Mouse (Mus musculus): Measurements from ENCODE around the gene Kit. TPM values are rescaled to one million over a fixed set of nuclear protein-coding genes. Genes with fewer than 3 reads are reported as not detected.

Kit gene
- polyA plus RNA-seq, 1 experiment = 0.37 TPM

GRCm38 (mm10) chr5:75606898-75607297 lies 32.2 kb downstream of the Kit start:
- no peak overlapping the region for H3K4me3 ChIP-seq (ENCODE audit: insufficient read depth, low read length)
- no peaks in the 10 kb centered on the region for H3K4me1 ChIP-seq (ENCODE audit: control insufficient read depth, insufficient read depth, low read length)
- no peak overlapping the region for H3K27ac ChIP-seq (ENCODE audit: insufficient read depth, low read length)
- no peak for TF ChIP-seq POLR2A (IDR thresholded peaks at IDR 0.05; ENCODE audit: low read depth, low read length)
- TF ChIP-seq CTCF (IDR thresholded peaks at IDR 0.05; ENCODE audit: borderline replicate concordance, insufficient read depth, low read length) = no peak

GRCm38 (mm10) chr5:75607971-75608370 lies 33.3 kb downstream of the Kit start:
- H3K4me3 ChIP-seq (ENCODE audit: insufficient read depth, low read length) = no peak overlapping the region
- no peak for TF ChIP-seq CTCF (IDR thresholded peaks at IDR 0.05; ENCODE audit: borderline replicate concordance, insufficient read depth, low read length)
- TF ChIP-seq POLR2A (IDR thresholded peaks at IDR 0.05; ENCODE audit: low read depth, low read length) = no peak
- no peaks in the 10 kb centered on the region for H3K4me1 ChIP-seq (ENCODE audit: control insufficient read depth, insufficient read depth, low read length)
- no peak overlapping the region for H3K27ac ChIP-seq (ENCODE audit: insufficient read depth, low read length)

GRCm38 (mm10) chr5:75612380-75612779 lies 37.7 kb downstream of the Kit start:
- Histone ChIP-seq H3K4me3 (ENCODE audit: insufficient read depth, low read length) (no peak overlapping the region), H3K4me1 (ENCODE audit: control insufficient read depth, insufficient read depth, low read length) (no peaks in the 10 kb centered on the region), H3K27ac (ENCODE audit: insufficient read depth, low read length) (no peak overlapping the region)
- TF ChIP-seq CTCF (IDR thresholded peaks at IDR 0.05; ENCODE audit: borderline replicate concordance, insufficient read depth, low read length) (no peak), POLR2A (IDR thresholded peaks at IDR 0.05; ENCODE audit: low read depth, low read length) (no peak)

GRCm38 (mm10) chr5:75612926-75613325 lies 38.2 kb downstream of the Kit start:
- no peaks in the 10 kb centered on the region for H3K4me1 ChIP-seq (ENCODE audit: control insufficient read depth, insufficient read depth, low read length)
- no peak overlapping the region for H3K4me3 ChIP-seq (ENCODE audit: insufficient read depth, low read length)
- H3K27ac ChIP-seq (ENCODE audit: insufficient read depth, low read length) = no peak overlapping the region
- TF ChIP-seq POLR2A (IDR thresholded peaks at IDR 0.05; ENCODE audit: low read depth, low read length) (no peak), CTCF (IDR thresholded peaks at IDR 0.05; ENCODE audit: borderline replicate concordance, insufficient read depth, low read length) (no peak)

- no peak for TF ChIP-seq CTCF (IDR thresholded peaks at IDR 0.05; ENCODE audit: borderline replicate concordance, insufficient read depth, low read length)
- TF ChIP-seq POLR2A (IDR thresholded peaks at IDR 0.05; ENCODE audit: low read depth, low read length) = no peak
- no peak overlapping the region for H3K27ac ChIP-seq (ENCODE audit: insufficient read depth, low read length)
- H3K4me1 ChIP-seq (ENCODE audit: control insufficient read depth, insufficient read depth, low read length) = no peaks in the 10 kb centered on the region
These were observed 40.4 kb downstream of the Kit start for GRCm38 (mm10) chr5:75615000-75615571.

GRCm38 (mm10) chr5:75615624-75616023 lies 40.9 kb downstream of the Kit start:
- no peaks in the 10 kb centered on the region for H3K4me1 ChIP-seq (ENCODE audit: control insufficient read depth, insufficient read depth, low read length)
- H3K27ac ChIP-seq (ENCODE audit: insufficient read depth, low read length) = no peak overlapping the region
- no peak overlapping the region for H3K4me3 ChIP-seq (ENCODE audit: insufficient read depth, low read length)
- TF ChIP-seq CTCF (IDR thresholded peaks at IDR 0.05; ENCODE audit: borderline replicate concordance, insufficient read depth, low read length) (no peak), POLR2A (IDR thresholded peaks at IDR 0.05; ENCODE audit: low read depth, low read length) (no peak)

More at GRCm38 (mm10) chr5:75615000-75615571, 40.4 kb downstream of the Kit start:
- H3K4me3 ChIP-seq (ENCODE audit: insufficient read depth, low read length) = no peak overlapping the region

GRCm38 (mm10) chr5:75622401-75622800 lies 47.7 kb downstream of the Kit start:
- Histone ChIP-seq H3K27ac (ENCODE audit: insufficient read depth, low read length) (no peak overlapping the region), H3K4me1 (ENCODE audit: control insufficient read depth, insufficient read depth, low read length) (no peaks in the 10 kb centered on the region), H3K4me3 (ENCODE audit: insufficient read depth, low read length) (no peak overlapping the region)
- no peak for TF ChIP-seq POLR2A (IDR thresholded peaks at IDR 0.05; ENCODE audit: low read depth, low read length)

GRCm38 (mm10) chr5:75623007-75623406 lies 48.3 kb downstream of the Kit start:
- Histone ChIP-seq H3K27ac (ENCODE audit: insufficient read depth, low read length) (no peak overlapping the region), H3K4me3 (ENCODE audit: insufficient read depth, low read length) (no peak overlapping the region), H3K4me1 (ENCODE audit: control insufficient read depth, insufficient read depth, low read length) (no peaks in the 10 kb centered on the region)
- TF ChIP-seq CTCF (IDR thresholded peaks at IDR 0.05; ENCODE audit: borderline replicate concordance, insufficient read depth, low read length) = no peak
- TF ChIP-seq POLR2A (IDR thresholded peaks at IDR 0.05; ENCODE audit: low read depth, low read length) = no peak

GRCm38 (mm10) chr5:75623520-75623919 lies 48.8 kb downstream of the Kit start:
- Histone ChIP-seq H3K4me1 (ENCODE audit: control insufficient read depth, insufficient read depth, low read length) (no peaks in the 10 kb centered on the region), H3K27ac (ENCODE audit: insufficient read depth, low read length) (no peak overlapping the region), H3K4me3 (ENCODE audit: insufficient read depth, low read length) (no peak overlapping the region)
- TF ChIP-seq POLR2A (IDR thresholded peaks at IDR 0.05; ENCODE audit: low read depth, low read length) = no peak
- TF ChIP-seq CTCF (IDR thresholded peaks at IDR 0.05; ENCODE audit: borderline replicate concordance, insufficient read depth, low read length) = no peak

- TF ChIP-seq CTCF (IDR thresholded peaks at IDR 0.05; ENCODE audit: borderline replicate concordance, insufficient read depth, low read length) = no peak
- TF ChIP-seq POLR2A (IDR thresholded peaks at IDR 0.05; ENCODE audit: low read depth, low read length) = no peak
- H3K4me1 ChIP-seq (ENCODE audit: control insufficient read depth, insufficient read depth, low read length) = no peaks in the 10 kb centered on the region
These were observed 49.4 kb downstream of the Kit start for GRCm38 (mm10) chr5:75623993-75624706.

More at GRCm38 (mm10) chr5:75623993-75624706, 49.4 kb downstream of the Kit start:
- Histone ChIP-seq H3K27ac (ENCODE audit: insufficient read depth, low read length) (no peak overlapping the region), H3K4me3 (ENCODE audit: insufficient read depth, low read length) (no peak overlapping the region)

All from embryonic fibroblast, embryonic 13.5 days (primary cell).